Mouse (Mus musculus): ENCODE data around the gene Cldn22. TPM values are rescaled to one million over a fixed set of nuclear protein-coding genes. Genes with fewer than 3 reads are reported as not detected.

Cldn22 gene
- not detected in 2 replicates for polyA plus RNA-seq (2015; fragmentation: Nextera tagmentation; extraction: Ambion mirVana)

DNA sequence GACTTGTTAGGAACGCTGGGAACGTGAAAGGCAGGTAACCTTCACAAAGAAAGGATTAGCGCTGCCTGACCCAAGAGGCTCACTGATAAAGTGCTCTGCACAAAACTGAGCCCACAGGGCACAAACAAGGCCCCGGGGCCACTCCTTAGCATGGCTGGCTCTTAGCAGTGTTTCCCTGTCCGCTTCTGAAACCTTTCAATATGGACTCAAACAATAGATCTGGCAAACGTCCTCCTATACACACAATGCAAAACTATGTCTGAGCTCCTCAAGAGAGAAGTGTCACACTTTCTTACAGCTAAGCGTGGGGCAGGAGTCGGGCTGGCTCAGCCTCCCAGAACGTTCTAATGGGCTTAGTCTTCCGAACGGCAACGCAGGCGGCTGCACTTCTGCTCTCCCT, at the start of gene Cldn22:
Gene Cldn22, plus strand, starts transcription at position 301 of the 400 bp plus-strand sequence.
- no peak within 1 kb of the TSS for H3K4me2 ChIP-seq
- ATAC-seq (replicated peaks; ENCODE audit: low FRiP score): no peak
- no peak within 1 kb of the TSS for H3K9ac ChIP-seq
- no peak within 1 kb of the TSS for H3K4me3 ChIP-seq (replicated peaks)
- H3K27ac ChIP-seq: no peak within 1 kb of the TSS
- H3K36me3 ChIP-seq: peaks cover 17% of the 10 kb centered on the region; the same call in 1 of the 2 replicates
- H3K9me3 ChIP-seq (replicated peaks): no peaks in the 10 kb centered on the region
- H3K4me1 ChIP-seq: peaks cover 8% of the 10 kb centered on the region; the same call in 1 of the 2 replicates
- 71% methylated on average over 13 of the region's 13 CpGs for WGBS
- H3K27me3 ChIP-seq: no peaks in the 10 kb centered on the region

- Histone ChIP-seq H3K4me2 (no peak overlapping the region), H3K27me3 (no peaks in the 10 kb centered on the region), H3K27ac (no peak overlapping the region), H3K4me1 (no peaks in the 10 kb centered on the region), H3K4me3 (replicated peaks) (no peak overlapping the region), H3K9me3 (replicated peaks) (no peaks in the 10 kb centered on the region), H3K9ac (no peak overlapping the region), H3K36me3 (no peaks in the 10 kb centered on the region)
- WGBS: 90% methylated on average over 7 of the region's 7 CpGs
- ATAC-seq (replicated peaks; ENCODE audit: low FRiP score): no peak
Observed at GRCm38 (mm10) chr8:47777415-47777814, 46.9 kb upstream of the Cldn22 start.

DNA sequence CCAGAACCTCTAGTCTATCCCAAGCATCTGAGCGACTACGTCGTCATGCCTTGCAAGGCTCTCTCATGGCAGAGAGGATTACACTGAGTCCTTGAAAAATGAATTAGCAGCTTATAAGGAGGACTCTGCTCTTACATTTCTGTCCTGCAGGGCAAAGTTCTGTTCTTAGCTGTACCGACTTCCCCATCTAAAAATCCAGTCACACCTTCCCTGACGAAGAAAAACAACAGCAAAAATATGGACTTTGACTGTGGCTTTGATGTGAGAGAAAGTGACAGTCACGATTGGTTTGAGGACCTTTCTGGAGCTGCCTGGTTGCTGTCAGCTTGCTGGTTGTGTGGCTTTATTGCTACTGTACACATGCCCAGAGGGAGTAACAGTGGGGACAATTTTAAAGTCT, 44.7 kb upstream of the Cldn22 start:
- Histone ChIP-seq H3K4me3 (replicated peaks) (no peak overlapping the region), H3K9me3 (replicated peaks) (no peaks in the 10 kb centered on the region), H3K9ac (no peak overlapping the region), H3K36me3 (no peaks in the 10 kb centered on the region), H3K27ac (no peak overlapping the region), H3K4me1 (no peaks in the 10 kb centered on the region), H3K27me3 (no peaks in the 10 kb centered on the region), H3K4me2 (no peak overlapping the region)
- 71% methylated on average over 6 of the region's 6 CpGs for WGBS
- no peak for ATAC-seq (replicated peaks; ENCODE audit: low FRiP score)

DNA sequence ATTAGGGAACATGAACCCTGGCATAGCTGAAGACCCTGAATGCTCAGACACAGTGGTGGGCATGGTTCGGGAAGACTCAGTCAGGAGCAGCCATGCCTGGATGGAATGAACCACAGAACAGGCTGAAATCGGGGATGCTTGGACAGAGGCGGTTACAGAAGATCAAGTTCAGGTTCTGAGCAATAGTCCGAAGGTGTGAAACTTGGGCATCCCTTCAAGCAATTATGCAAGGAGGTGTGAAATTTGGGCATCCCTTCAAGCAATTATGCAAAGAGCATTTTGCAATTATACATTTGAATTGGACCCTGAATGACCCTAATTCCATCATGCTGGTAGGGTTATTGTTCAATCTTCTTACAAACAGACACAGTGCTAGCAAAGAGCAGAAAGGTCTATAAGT, 42.4 kb upstream of the Cldn22 start:
- no peak overlapping the region for H3K4me2 ChIP-seq
- no peak overlapping the region for H3K4me3 ChIP-seq (replicated peaks)
- WGBS: 88% methylated on average over 4 of the region's 4 CpGs
- no peaks in the 10 kb centered on the region for H3K9me3 ChIP-seq (replicated peaks)
- H3K36me3 ChIP-seq: no peaks in the 10 kb centered on the region
- no peak overlapping the region for H3K27ac ChIP-seq
- H3K27me3 ChIP-seq: no peaks in the 10 kb centered on the region
- no peak overlapping the region for H3K9ac ChIP-seq
- no peaks in the 10 kb centered on the region for H3K4me1 ChIP-seq
- ATAC-seq (replicated peaks; ENCODE audit: low FRiP score): no peak

GRCm38 (mm10) chr8:47783544-47783943, 40.7 kb upstream of the Cldn22 start:
- Histone ChIP-seq H3K9me3 (replicated peaks) (no peaks in the 10 kb centered on the region), H3K27me3 (no peaks in the 10 kb centered on the region), H3K27ac (no peak overlapping the region), H3K4me1 (no peaks in the 10 kb centered on the region), H3K36me3 (no peaks in the 10 kb centered on the region), H3K4me2 (no peak overlapping the region), H3K4me3 (replicated peaks) (no peak overlapping the region), H3K9ac (no peak overlapping the region)
- no peak for ATAC-seq (replicated peaks; ENCODE audit: low FRiP score)
- WGBS: 96% methylated on average over 2 of the region's 2 CpGs

GRCm38 (mm10) chr8:47783944-47784343, 40.3 kb upstream of the Cldn22 start:
- Histone ChIP-seq H3K4me1 (no peaks in the 10 kb centered on the region), H3K9ac (no peak overlapping the region), H3K4me2 (no peak overlapping the region), H3K27ac (no peak overlapping the region), H3K36me3 (no peaks in the 10 kb centered on the region), H3K9me3 (replicated peaks) (no peaks in the 10 kb centered on the region), H3K4me3 (replicated peaks) (no peak overlapping the region), H3K27me3 (no peaks in the 10 kb centered on the region)
- WGBS: 92% methylated on average over 6 of the region's 6 CpGs
- ATAC-seq (replicated peaks; ENCODE audit: low FRiP score): no peak

- WGBS: 73% methylated on average over 7 of the region's 7 CpGs
- Histone ChIP-seq H3K27me3 (no peaks in the 10 kb centered on the region), H3K4me2 (no peak overlapping the region), H3K36me3 (no peaks in the 10 kb centered on the region), H3K9me3 (replicated peaks) (no peaks in the 10 kb centered on the region), H3K4me3 (replicated peaks) (no peak overlapping the region), H3K4me1 (no peaks in the 10 kb centered on the region), H3K9ac (no peak overlapping the region), H3K27ac (no peak overlapping the region)
- ATAC-seq (replicated peaks; ENCODE audit: low FRiP score): no peak
Observed at GRCm38 (mm10) chr8:47784436-47784835, 39.8 kb upstream of the Cldn22 start.

DNA sequence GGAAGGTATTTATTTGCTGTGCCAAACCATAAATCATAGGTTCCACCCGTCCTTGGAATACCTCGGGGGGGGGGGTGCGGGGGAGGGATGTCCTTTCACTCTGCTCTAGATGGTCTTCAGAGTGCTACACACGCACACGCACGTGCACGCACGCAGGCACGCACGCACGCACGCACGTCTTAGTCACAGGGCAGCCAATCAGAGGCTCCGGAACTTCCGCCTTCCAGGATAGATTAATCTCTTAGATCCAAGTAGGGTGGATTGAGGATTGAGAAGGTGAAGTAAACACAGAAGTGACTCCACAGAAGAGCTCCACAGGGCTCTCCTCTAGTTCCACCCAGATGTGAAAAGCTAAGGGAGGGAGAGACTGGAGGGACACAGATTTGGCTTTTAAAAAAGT, 38.0 kb upstream of the Cldn22 start:
- no peak for ATAC-seq (replicated peaks; ENCODE audit: low FRiP score)
- Histone ChIP-seq H3K4me1 (no peaks in the 10 kb centered on the region), H3K4me2 (no peak overlapping the region), H3K4me3 (replicated peaks) (no peak overlapping the region), H3K9me3 (replicated peaks) (no peaks in the 10 kb centered on the region), H3K27ac (no peak overlapping the region), H3K9ac (no peak overlapping the region), H3K36me3 (no peaks in the 10 kb centered on the region), H3K27me3 (no peaks in the 10 kb centered on the region)
- WGBS: 84% methylated on average over 15 of the region's 15 CpGs

GRCm38 (mm10) chr8:47787705-47788104, 36.6 kb upstream of the Cldn22 start:
- H3K9ac ChIP-seq: no peak overlapping the region
- no peak for ATAC-seq (replicated peaks; ENCODE audit: low FRiP score)
- 32% methylated on average over 10 of the region's 10 CpGs for WGBS

GRCm38 (mm10) chr8:47791986-47792385, 32.3 kb upstream of the Cldn22 start:
- Histone ChIP-seq H3K36me3 (no peaks in the 10 kb centered on the region), H3K4me3 (replicated peaks) (no peak overlapping the region)
- 68% methylated on average over 9 of the region's 9 CpGs for WGBS

More at GRCm38 (mm10) chr8:47787705-47788104, 36.6 kb upstream of the Cldn22 start:
- peak overlapping the region; percentile 23; the same call in 1 of the 2 replicates for H3K4me2 ChIP-seq
- no peak overlapping the region for H3K27ac ChIP-seq
- H3K4me3 ChIP-seq (replicated peaks): no peak overlapping the region
- H3K36me3 ChIP-seq: no peaks in the 10 kb centered on the region
- no peaks in the 10 kb centered on the region for H3K27me3 ChIP-seq
- no peaks in the 10 kb centered on the region for H3K9me3 ChIP-seq (replicated peaks)
- H3K4me1 ChIP-seq: no peaks in the 10 kb centered on the region

GRCm38 (mm10) chr8:47799438-47799837, 24.8 kb upstream of the Cldn22 start:
- Histone ChIP-seq H3K9me3 (replicated peaks) (peaks cover 3% of the 10 kb centered on the region; the same call in 1 of the 2 replicates), H3K27ac (0 out of 2 replicates have a peak overlapping the region, but pooled peaks have one; percentile 4), H3K36me3 (no peaks in the 10 kb centered on the region), H3K4me1 (0 out of 2 replicates have a peak, but pooled peaks cover 4% of the 10 kb centered on the region), H3K9ac (no peak overlapping the region), H3K4me2 (no peak overlapping the region), H3K27me3 (no peaks in the 10 kb centered on the region), H3K4me3 (replicated peaks) (no peak overlapping the region)
- peak; percentile 66 for ATAC-seq (replicated peaks; ENCODE audit: low FRiP score)
- WGBS: 25% methylated on average over 6 of the region's 6 CpGs

More at GRCm38 (mm10) chr8:47791986-47792385, 32.3 kb upstream of the Cldn22 start:
- no peak overlapping the region for H3K4me2 ChIP-seq
- peaks cover 3% of the 10 kb centered on the region for H3K9me3 ChIP-seq (replicated peaks)
- H3K27me3 ChIP-seq: no peaks in the 10 kb centered on the region
- H3K27ac ChIP-seq: no peak overlapping the region
- no peak overlapping the region for H3K9ac ChIP-seq
- H3K4me1 ChIP-seq: no peaks in the 10 kb centered on the region
- ATAC-seq (replicated peaks; ENCODE audit: low FRiP score): no peak

DNA sequence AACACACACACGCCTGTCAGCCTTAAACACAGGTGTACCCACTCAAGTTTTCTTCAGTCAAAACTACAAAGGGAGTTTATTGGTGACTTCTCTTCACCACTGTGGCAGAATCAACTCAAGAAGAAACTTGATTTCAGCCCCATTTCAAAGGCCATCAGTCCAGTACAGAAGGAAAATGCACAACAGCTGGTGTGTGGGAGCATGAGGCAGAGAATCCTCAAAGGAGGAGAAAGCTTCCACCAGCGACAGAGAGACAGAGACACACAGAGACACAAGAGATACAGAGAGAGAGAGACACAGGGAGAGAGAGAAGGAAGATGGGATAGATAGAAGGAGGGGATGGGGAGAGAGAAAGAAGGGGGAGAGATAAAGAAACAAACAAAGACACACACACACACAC, 21.9 kb upstream of the Cldn22 start:
- 68% methylated on average over 2 of the region's 2 CpGs for WGBS
- Histone ChIP-seq H3K4me3 (replicated peaks) (no peak overlapping the region), H3K9me3 (replicated peaks) (no peaks in the 10 kb centered on the region), H3K27me3 (no peaks in the 10 kb centered on the region), H3K4me2 (no peak overlapping the region), H3K27ac (no peak overlapping the region), H3K4me1 (peaks cover 13% of the 10 kb centered on the region; the same call in 1 of the 2 replicates), H3K36me3 (no peaks in the 10 kb centered on the region), H3K9ac (no peak overlapping the region)
- ATAC-seq (replicated peaks; ENCODE audit: low FRiP score): no peak

DNA sequence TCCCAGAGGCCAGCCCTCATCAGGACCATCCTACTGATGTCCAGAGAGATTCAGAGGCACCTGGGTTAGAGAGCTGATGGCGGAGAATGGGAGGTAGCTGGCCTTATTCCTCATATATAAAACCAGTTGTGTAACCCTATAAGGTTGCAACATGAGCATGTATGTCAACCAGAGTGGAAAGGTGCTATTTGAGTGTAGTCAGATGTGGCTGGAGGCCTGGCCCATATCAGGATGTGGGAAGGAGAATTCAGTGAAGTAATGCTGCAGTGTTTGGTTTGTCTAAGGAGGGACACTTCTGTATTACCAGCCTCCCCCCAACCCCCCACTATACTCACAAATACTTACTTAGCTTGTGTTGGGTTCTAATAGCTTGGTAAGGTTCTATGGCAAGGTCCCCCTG, 20.0 kb upstream of the Cldn22 start:
- Histone ChIP-seq H3K4me2 (no peak overlapping the region), H3K4me1 (peaks cover 10% of the 10 kb centered on the region; the same call in 1 of the 2 replicates), H3K9ac (no peak overlapping the region), H3K9me3 (replicated peaks) (no peaks in the 10 kb centered on the region), H3K36me3 (no peaks in the 10 kb centered on the region), H3K27me3 (no peaks in the 10 kb centered on the region), H3K27ac (no peak overlapping the region), H3K4me3 (replicated peaks) (no peak overlapping the region)
- 85% methylated on average over 1 of the region's 1 CpGs for WGBS
- ATAC-seq (replicated peaks; ENCODE audit: low FRiP score): no peak

Measured in kidney, embryonic 15.5 days (tissue).